Mouse (Mus musculus) layer of hippocampus, adult 8-10 months (tissue): ENCODE data around the gene Sec14l2. TPM values are rescaled to one million over a fixed set of nuclear protein-coding genes. Genes with fewer than 3 reads are reported as not detected.

ENCODE experiments used
- DNase-seq, 2 experiments: peaks; one replicate each; pipeline ENCODE4 v3.0.0; 2022; ENCODE audit warnings: low spot score in 2 of 2
- microRNA-seq, 2 experiments: library from miRNA; unstranded; fragments of <30 nt; microRNA quantifications; one replicate each; pipeline ENCODE4 v1.2.0; 2022
- total RNA-seq, 4 experiments: library from RNA; stranded (reverse); gene quantifications; 2 replicates each; pipeline ENCODE4 v1.2.4; 2022

Gene Sec14l2
- total RNA-seq, 4 experiments from 2014 or later: 52.3 to 62.7 (median 57.1) TPM

GRCm38 (mm10) chr11:4060866-4061575 is 62.2 kb downstream of the Sec14l2 start:
- no peak for DNase-seq

GRCm38 (mm10) chr11:4053586-4053985 is 69.6 kb downstream of the Sec14l2 start:
- DNase-seq: peak; percentile 49 to 71

GRCm38 (mm10) chr11:4048438-4048837 is 74.8 kb downstream of the Sec14l2 start:
- no peak for DNase-seq

GRCm38 (mm10) chr11:4047766-4048165 is 75.4 kb downstream of the Sec14l2 start:
- no peak for DNase-seq

Small RNAs within 50 kb of the gene (microRNA-seq; reads per million reads assigned to microRNA genes)
- 2.2 to 2.5 reads per million in 2 experiments for gene Mir3060

Other genes with a start within 250 kb of the Sec14l2 start
- gene 4921536K21Rik, start 228.3 kb downstream of the Sec14l2 start, total RNA-seq: 1 to 10 TPM in 2 of 4 experiments, under 1 TPM in 2; 0.52 to 1.0 (median 0.83) TPM
- gene Dusp18, start 228.2 kb downstream of the Sec14l2 start, total RNA-seq: 10 to 100 TPM; 19.1 to 26.7 (median 22.9) TPM
- gene Slc35e4, start 208.8 kb downstream of the Sec14l2 start, total RNA-seq: 10 to 100 TPM; 15.0 to 19.8 (median 16.9) TPM
- gene Tcn2, start 191.3 kb downstream of the Sec14l2 start, total RNA-seq: 10 to 100 TPM; 14.5 to 50.2 (median 26.1) TPM
- 10 to 100 TPM; 36.4 to 50.9 (median 43.0) TPM for gene Pes1, start 159.4 kb downstream of the Sec14l2 start, total RNA-seq
- under 1 TPM in 2 of 4 experiments, not detected in 2; 0.36 to 0.72 TPM for gene 4930556J24Rik, start 146.6 kb downstream of the Sec14l2 start, total RNA-seq
- gene Gal3st1, start 139.8 kb downstream of the Sec14l2 start, total RNA-seq: 10 to 100 TPM in 3 of 4 experiments, 1 to 10 TPM in 1; 9.3 to 10.9 (median 10.6) TPM
- gene Sec14l4, start 92.0 kb downstream of the Sec14l2 start, total RNA-seq: under 1 TPM; 0.25 to 0.76 (median 0.52) TPM
- gene Sec14l3, start 58.6 kb downstream of the Sec14l2 start, total RNA-seq: 1 to 10 TPM; 1.4 to 2.9 (median 1.9) TPM
- gene Mtfp1, start 28.0 kb downstream of the Sec14l2 start, total RNA-seq: 100 to 1,000 TPM in 2 of 4 experiments, 10 to 100 TPM in 2; 93.7 to 108 (median 102) TPM
- gene Rnf215, start 11.8 kb upstream of the Sec14l2 start, total RNA-seq: 10 to 100 TPM; 32.4 to 36.4 (median 35.0) TPM
- 10 to 100 TPM; 13.8 to 18.5 (median 15.4) TPM for gene Ccdc157, start 36.9 kb upstream of the Sec14l2 start, total RNA-seq
- 10 to 100 TPM; 57.6 to 66.7 (median 63.6) TPM for gene Sf3a1, start 36.9 kb upstream of the Sec14l2 start, total RNA-seq
- 10 to 100 TPM; 26.7 to 31.7 (median 28.8) TPM for gene Tbc1d10a, start 63.4 kb upstream of the Sec14l2 start, total RNA-seq
- 1 to 10 TPM; 3.1 to 5.8 (median 4.9) TPM for gene Castor1, start 94.8 kb upstream of the Sec14l2 start, total RNA-seq
- gene Osm, start 113.0 kb upstream of the Sec14l2 start, total RNA-seq: under 1 TPM in 2 of 4 experiments, not detected in 2; 0.65 to 0.93 TPM
- gene Lif, start 134.1 kb upstream of the Sec14l2 start, total RNA-seq: 1 to 10 TPM in 3 of 4 experiments, under 1 TPM in 1; 0.71 to 2.8 (median 1.6) TPM